Mouse (Mus musculus): ENCODE measurements around the gene Ado.

Ado gene

DNA sequence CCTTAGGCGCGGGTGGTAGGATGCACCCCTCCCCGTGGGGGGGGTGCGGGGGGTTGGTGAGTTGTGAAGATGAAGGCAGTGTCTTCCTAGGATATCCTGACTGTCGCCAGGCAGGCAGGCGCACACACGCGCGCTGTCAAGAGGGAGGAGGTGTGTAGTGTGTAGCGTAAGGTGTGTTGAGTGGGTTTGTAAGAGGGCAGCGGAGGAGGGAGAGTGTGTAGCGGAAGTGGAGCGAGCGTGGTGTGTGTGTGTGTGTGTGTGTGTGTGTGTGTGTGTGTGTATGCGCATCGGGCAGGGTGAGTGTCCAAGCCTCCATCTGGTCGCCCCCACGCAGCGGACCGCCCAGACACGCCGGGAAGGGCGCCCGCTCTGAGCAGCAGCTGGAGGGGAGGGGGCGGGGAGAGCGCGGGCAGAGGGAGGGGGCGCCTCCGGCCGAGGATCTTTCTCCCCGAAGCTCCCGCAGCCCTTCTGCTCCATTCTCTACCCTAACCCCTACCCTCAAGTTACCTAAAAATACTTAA, 12.1 kb downstream of the Ado start:
- no peak for DNase-seq (ENCODE audit: low read depth, low spot score)

DNA sequence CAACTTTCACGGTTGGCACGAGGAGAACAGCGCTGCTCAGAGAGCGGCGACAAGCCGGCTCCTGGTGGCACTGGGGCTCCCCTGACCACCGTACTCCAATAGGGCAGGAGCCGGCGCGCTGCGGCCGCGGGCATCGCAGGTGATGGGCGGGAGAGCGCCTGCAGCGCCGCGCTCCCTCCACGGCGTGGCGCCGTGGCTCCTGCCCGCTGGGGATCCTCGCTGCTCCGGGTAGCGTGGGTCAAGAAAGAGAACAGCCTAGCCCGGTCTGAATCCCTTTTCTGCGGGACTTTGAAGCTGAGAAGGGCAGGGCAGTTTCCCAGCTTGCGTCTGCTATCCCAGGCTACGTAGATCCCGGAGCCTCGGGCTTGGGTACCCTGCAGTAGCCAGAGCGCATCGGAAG, 12.8 kb downstream of the Ado start:
- peak; percentile 51 for DNase-seq (ENCODE audit: low read depth, low spot score)

DNA sequence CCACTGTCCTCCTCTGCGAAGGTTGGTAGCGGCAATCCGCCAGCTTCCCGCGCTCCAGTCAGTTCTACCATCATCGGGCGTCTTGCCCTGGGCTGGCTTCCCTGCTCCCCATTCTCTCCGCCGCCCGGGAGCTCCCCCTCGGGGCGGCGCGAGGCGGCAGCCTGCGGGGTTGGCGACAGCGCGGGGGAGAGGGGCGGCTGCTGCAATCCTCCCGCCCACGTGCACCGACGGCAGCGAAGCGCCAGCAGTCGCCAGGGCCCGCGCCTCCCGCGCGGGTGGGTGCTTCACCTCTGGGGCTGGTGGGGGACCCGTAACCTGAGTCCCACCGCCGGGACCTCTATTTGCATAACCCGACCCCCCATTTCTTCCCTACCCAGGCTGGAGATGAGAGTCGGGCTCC, 13.5 kb downstream of the Ado start, which contains the start of gene Egr2:
TSS of gene Egr2 (plus strand) at position 220 of the 400 bp plus-strand sequence.
- DNase-seq (ENCODE audit: low read depth, low spot score), result no peak

DNA sequence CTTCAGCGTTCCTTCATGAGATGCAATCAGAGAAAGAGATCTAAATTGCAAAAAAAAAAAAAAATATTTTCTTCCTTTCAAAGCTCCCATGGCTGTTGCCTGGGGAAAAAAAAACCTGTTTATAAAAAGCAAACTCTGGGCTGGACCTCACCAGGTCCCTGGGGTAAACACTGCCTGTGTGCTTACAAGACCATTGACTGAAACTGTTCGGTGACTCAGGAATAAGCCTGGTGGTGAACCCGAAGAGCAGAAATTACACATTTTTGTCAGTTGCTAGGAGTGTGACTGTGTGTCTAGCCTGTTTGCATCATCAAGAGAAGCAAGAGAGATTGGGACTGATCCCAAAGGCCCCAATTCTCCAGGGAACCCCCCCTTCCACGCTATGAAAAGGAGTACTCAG, 19.0 kb downstream of the Ado start:
- DNase-seq (ENCODE audit: low read depth, low spot score), result no peak

DNA sequence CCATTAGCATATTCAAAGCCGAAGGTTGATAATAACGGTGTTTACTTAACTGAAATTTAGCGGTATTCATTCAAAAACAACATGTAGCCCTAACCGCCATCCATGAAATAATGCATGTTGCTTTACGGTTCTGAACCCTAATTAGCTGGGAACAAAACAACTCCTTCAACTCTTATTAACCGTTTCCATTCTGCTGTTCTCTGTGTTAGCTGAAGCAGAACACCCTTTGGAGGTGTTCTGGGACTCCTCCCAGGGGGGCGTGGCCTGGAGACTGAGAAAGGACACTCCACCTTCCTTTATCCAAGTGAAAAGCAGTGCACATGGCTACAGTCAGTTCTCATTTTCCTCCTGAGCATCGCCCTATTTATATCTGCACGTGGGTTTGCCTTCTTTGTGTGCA, 22.3 kb downstream of the Ado start:
- no peak for DNase-seq (ENCODE audit: low read depth, low spot score)

DNA sequence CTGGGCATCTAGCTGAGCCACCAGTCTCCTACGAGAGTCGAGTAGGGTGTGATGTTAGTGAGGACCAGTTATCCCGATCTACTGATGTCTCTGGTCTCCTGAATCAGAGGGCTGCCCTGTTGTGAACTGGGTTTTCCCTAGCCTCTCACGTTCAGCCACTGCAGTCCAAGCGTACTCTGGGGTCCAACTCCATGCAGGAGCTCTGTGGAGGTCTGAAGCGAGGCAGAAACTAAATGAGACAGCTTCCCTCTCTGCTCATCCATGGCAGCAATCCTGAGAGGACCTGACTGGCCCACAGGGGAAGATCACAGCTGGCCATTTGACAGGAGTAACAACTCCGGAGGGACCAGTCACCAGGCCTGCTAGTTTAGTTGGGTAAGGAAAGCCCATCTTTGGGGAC, 24.1 kb downstream of the Ado start:
- DNase-seq (ENCODE audit: low read depth, low spot score), result no peak

DNA sequence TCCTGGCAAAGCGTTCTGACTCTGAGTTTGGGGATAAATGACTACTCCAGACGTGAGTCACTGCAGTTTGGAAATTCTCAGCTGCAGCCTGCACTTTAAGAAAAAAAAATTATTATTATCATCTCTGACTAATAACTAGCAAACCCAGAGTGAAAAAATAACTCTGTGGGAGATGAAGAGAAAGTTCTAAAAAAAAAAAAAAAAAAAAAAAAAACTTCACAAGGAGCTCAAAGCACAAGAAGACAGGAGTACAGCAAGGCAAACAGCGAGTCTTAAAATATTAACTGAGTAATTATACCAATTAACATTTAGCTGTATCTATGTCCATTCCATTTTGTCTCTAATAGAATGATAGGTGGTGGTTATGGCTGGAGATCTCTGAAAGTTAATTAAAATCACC, 24.6 kb downstream of the Ado start:
- no peak for DNase-seq (ENCODE audit: low read depth, low spot score)

DNA sequence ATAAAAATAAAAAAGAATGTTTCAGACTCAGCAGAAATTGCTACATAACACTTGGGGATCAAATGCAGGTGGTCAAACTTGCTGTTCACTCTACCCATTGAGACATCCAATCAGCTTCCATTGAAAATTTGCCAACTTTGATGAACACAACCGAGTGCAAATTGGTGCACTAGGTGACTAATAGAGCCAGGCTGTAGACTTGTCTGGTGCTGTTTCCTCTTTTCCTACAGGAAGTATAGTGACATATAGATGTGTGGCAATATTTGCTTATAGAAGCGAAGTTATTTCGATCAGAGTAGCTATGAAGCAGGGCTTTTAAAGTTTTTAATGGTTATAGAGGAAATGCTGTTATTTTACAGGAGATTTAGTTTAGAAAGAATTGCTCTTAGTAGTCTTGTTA, 30.0 kb downstream of the Ado start:
- no peak for DNase-seq (ENCODE audit: low read depth, low spot score)

DNA sequence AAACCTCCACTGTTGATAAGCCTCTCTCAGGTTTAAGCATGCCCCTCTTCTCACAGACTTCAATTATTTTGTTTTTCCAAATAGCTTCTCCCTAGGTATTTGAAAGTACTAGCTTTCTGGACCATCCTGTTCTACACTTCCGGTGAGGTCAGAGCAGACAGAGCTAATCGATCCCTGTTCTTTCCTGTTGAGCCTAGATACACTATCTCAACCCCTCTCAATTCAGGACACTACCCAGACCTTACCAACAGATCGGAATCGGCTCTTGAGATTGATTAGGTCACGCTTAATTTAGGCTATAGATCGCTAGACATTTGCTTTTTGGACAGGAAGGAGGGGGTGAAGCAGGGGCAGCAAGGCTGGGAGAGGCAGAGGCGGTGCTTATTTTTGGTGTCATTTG, 35.9 kb downstream of the Ado start:
- DNase-seq (ENCODE audit: low read depth, low spot score), result no peak

DNA sequence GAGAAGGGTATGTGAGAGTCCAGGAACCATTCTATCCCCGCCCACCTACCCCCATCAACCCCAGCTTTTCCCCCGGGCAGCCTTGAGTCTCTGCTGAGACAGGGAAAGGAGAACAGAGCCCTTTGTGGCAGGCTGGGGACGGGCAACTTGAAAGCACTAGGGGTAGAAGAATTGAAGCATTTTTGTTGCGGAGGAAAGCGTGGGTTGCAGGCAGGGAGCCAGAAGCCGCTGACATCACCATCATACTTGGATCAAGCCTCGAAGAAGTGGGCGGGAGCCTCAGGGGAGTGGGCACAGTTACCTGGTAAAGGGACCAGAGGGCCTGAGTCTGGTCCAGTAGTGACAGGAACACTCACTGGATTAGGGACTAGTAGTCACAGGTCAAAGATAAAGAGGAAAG, 36.5 kb downstream of the Ado start:
- DNase-seq (ENCODE audit: low read depth, low spot score), result no peak

DNA sequence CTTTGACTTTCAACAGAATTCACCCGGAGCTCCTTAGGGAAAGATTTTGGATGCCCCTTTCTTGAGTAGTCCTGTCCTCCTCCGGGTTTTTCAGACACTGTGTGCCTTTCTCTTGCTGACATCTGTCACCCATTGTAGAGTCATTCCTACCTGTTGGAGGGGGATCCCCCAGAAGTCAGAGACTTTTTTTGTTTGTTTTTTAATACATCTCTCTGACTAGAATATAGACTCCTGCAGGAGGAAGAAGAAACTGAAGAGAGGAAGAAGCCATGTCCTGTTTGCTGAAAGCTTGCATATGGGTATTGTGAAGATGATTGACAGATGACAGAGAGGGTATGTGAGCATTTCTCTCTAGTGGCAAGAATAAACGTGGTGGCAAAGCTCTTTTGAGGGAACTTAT, 43.5 kb downstream of the Ado start:
- no peak for DNase-seq (ENCODE audit: low read depth, low spot score)

DNA sequence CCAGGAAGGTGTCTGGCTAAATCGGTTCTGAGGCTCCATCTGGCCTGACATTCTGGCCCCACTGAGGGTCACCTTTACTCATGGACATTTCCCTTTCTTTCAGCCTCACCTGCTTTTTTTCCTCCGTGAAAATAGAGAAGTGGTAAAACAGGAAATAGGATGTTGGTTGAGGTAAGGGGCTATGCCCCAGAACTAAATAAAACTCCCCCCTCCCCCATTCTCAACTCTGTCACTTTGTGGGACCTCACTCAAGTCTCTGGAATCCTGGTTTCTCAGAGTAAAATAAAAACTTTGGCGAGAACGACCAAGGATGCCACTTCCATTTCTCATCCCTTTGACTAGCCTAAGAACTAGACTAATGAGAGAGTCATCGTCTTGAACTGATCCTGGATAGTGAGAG, 44.7 kb downstream of the Ado start:
- DNase-seq (ENCODE audit: low read depth, low spot score), result no peak

DNA sequence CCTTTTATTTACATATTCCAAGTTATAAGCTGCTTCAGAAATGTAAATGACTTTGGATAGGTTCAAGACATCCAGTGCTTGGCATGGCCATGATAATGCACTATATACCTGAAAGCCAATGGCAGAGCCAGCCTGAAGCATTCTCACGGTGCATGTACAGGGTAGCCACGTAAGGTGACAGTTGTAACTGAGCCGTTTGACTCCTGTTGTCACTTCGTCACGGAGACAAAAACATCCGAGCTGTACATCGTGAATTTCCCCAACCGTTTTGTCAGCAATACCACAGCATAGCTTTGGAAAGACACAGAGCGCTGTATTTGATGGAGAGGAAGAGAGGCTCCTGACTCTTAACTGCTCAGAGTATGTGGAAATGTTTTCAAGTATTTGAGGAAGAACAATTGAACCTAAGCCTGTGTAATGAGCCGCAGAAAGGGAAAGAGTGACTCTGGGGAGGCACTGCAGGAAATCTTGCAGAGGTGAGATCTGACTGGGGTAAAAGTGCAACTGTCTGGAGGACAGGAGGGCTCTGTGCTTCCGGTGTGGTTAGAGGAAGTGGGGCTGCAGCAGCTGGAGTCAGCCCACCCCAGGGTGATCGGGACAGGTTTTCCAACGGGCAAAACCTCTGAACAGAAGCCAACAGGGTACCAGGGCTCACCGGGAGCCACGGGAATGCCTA, 45.3 kb downstream of the Ado start:
- DNase-seq (ENCODE audit: low read depth, low spot score), result no peak

DNA sequence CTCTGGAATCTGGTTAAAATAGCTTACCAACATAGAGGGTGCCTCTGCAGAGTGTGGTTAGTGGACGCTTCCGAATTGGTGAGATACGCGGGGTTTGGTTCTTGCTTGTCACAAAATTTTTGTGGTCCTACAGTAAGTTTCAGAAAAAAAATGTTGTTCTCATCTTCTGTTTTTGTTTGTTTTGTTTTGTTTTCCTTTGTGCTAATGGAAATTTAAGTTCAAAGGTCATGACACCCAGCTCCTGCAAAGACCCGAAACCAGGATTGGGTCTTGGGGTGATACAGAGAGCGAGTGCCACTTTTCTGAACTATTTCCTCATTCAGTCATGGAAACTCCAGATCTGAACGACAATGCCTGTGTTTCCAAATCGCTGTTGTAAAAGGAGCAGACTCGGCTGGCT, 50.8 kb downstream of the Ado start:
- no peak for DNase-seq (ENCODE audit: low read depth, low spot score)

DNA sequence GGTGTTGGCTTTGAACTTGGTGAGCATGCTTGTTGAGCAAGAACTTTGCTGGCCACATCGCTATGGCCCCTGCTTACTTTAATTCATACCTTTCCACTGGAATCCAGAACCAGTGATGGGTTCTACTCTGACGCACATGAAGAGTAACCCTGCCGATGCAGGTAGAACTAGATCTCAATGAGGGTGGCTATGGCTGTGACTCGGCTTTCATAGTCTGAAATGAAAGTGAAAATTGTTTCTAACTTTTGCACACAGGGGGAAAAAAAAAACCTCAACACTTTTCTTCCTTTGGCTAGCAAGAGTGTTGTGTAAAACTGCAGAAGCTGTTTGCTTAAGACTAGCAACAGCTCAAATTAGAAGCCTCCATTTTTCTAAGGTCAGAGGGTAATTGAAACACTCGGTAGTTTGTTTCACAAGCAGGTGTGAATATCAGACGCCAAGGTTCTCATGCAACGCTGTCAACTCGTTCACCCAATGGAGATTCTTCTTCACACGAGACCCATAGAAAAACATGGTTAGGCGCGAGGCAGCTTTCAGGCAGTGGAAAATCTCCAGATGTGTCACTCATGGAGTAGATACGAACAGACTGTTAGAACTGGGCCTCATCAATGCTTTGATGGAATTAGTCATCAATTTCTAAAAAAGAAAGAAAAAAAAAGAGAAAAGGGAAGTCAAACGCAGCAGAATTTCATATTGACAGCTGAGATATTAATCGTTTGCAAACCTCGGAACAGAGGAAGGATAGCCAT, 51.4 kb downstream of the Ado start:
- DNase-seq (ENCODE audit: low read depth, low spot score), result no peak
